In genomic region chr3:51083583-51083982, GRCm38 (mm10) we compare ENCODE assay signal across 22 mouse cellular contexts.
DNase-seq lines count a peak whose midpoint lies in the region; ATAC-seq lines count a peak whose summit lies in the region.
"Had no signal": no experiment of that assay in that cellular context is flagged by ENCODE, and none has a peak within 500 bp of the region (broad histone marks: within the 10 kb centered on the region; RNA-seq: fewer than 3 reads in every experiment).

No protein-coding gene starts in this region.

- ATAC-seq in hindbrain, embryonic 15.5 days (ENCODE audit: low FRiP score, low read depth): 0 out of 2 replicates have a peak, but pooled peaks have one; percentile 25
- peak; percentile 44; the same call in 1 of the 2 replicates for ATAC-seq in forebrain, embryonic 14.5 days
- no peak for ATAC-seq in limb, embryonic 12.5 days (ENCODE audit: insufficient number of reproducible peaks, insufficient read depth, low FRiP score, low TSS enrichment, low read depth)
- no peak for ATAC-seq in kidney, embryonic 14.5 days (ENCODE audit: low FRiP score, low TSS enrichment)
- ATAC-seq: activated CD4-positive, CD25-positive, alpha-beta regulatory T cell, adult 4 months; intestine, embryonic 15.5 days; liver, postnatal 0 days; Patski had no signal

- no peaks in the 10 kb centered on the region for H3K9me3 ChIP-seq in hindbrain, embryonic 15.5 days
- H3K9me3 ChIP-seq in hindbrain, embryonic 10.5 days: no peaks in the 10 kb centered on the region; the same call in 1 of the 2 replicates
- H3K9me3 ChIP-seq in forebrain, embryonic 14.5 days (replicated peaks; ENCODE audit: control insufficient read depth, low read length): no peaks in the 10 kb centered on the region
- no peaks in the 10 kb centered on the region for H3K9me3 ChIP-seq in limb, embryonic 12.5 days
- H3K9me3 ChIP-seq in kidney, embryonic 14.5 days (ENCODE audit: control insufficient read depth, low read length): no peaks in the 10 kb centered on the region
- H3K9me3 ChIP-seq: intestine, embryonic 15.5 days; midbrain, embryonic 10.5 days had no signal

- H3K9ac ChIP-seq in hindbrain, embryonic 15.5 days: no peak overlapping the region
- H3K9ac ChIP-seq in forebrain, embryonic 14.5 days (ENCODE audit: low read length): no peak overlapping the region
- H3K9ac ChIP-seq in limb, embryonic 12.5 days (replicated peaks): no peak overlapping the region
- no peak overlapping the region for H3K9ac ChIP-seq in kidney, embryonic 14.5 days (ENCODE audit: low read depth, low read length)
- H3K9ac ChIP-seq: intestine, embryonic 15.5 days; liver, postnatal 0 days had no signal

- WGBS in hindbrain, embryonic 15.5 days: 49% methylated on average over 7 of the region's 7 CpGs
- WGBS in hindbrain, embryonic 10.5 days: 72% methylated on average over 7 of the region's 7 CpGs
- WGBS in forebrain, embryonic 14.5 days: 10% methylated on average over 7 of the region's 7 CpGs
- WGBS in limb, embryonic 12.5 days: 57% methylated on average over 7 of the region's 7 CpGs
- WGBS in kidney, embryonic 14.5 days: 70% methylated on average over 7 of the region's 7 CpGs

- no peaks in the 10 kb centered on the region for H3K36me3 ChIP-seq in hindbrain, embryonic 15.5 days
- H3K36me3 ChIP-seq in hindbrain, embryonic 10.5 days: no peaks in the 10 kb centered on the region
- H3K36me3 ChIP-seq in forebrain, embryonic 14.5 days (ENCODE audit: control insufficient read depth, insufficient read depth, low read length): no peaks in the 10 kb centered on the region
- H3K36me3 ChIP-seq in limb, embryonic 12.5 days: no peaks in the 10 kb centered on the region
- H3K36me3 ChIP-seq in kidney, embryonic 14.5 days (ENCODE audit: control insufficient read depth, insufficient read depth, low read length): no peaks in the 10 kb centered on the region
- H3K36me3 ChIP-seq: intestine, embryonic 15.5 days; midbrain, embryonic 10.5 days had no signal

- no peak overlapping the region for H3K4me3 ChIP-seq in hindbrain, embryonic 15.5 days
- no peak overlapping the region for H3K4me3 ChIP-seq in hindbrain, embryonic 10.5 days
- no peak overlapping the region for H3K4me3 ChIP-seq in forebrain, embryonic 14.5 days (ENCODE audit: low read depth, low read length)
- H3K4me3 ChIP-seq in limb, embryonic 12.5 days (replicated peaks): no peak overlapping the region
- H3K4me3 ChIP-seq in kidney, embryonic 14.5 days (ENCODE audit: low read length): no peak overlapping the region
- H3K4me3 ChIP-seq: intestine, embryonic 15.5 days; midbrain, embryonic 10.5 days had no signal

- peaks cover 12% of the 10 kb centered on the region for H3K4me1 ChIP-seq in hindbrain, embryonic 15.5 days (replicated peaks)
- H3K4me1 ChIP-seq in hindbrain, embryonic 10.5 days (replicated peaks): peaks cover 6% of the 10 kb centered on the region
- peaks cover 22% of the 10 kb centered on the region for H3K4me1 ChIP-seq in forebrain, embryonic 14.5 days (ENCODE audit: control insufficient read depth, insufficient read depth, low read length)
- H3K4me1 ChIP-seq in limb, embryonic 12.5 days (replicated peaks): peaks cover 49% of the 10 kb centered on the region
- no peaks in the 10 kb centered on the region for H3K4me1 ChIP-seq in kidney, embryonic 14.5 days (ENCODE audit: control insufficient read depth, insufficient read depth, low read length)
- H3K4me1 ChIP-seq: intestine, embryonic 15.5 days had no signal

- H3K4me2 ChIP-seq in hindbrain, embryonic 15.5 days: no peak overlapping the region
- peak overlapping the region; percentile 23; the same call in 1 of the 2 replicates for H3K4me2 ChIP-seq in forebrain, embryonic 14.5 days (ENCODE audit: low read length)
- no peak overlapping the region for H3K4me2 ChIP-seq in limb, embryonic 12.5 days
- H3K4me2 ChIP-seq in kidney, embryonic 14.5 days (replicated peaks; ENCODE audit: low read depth, low read length): no peak overlapping the region
- H3K4me2 ChIP-seq: heart, embryonic 11.5 days; intestine, embryonic 15.5 days had no signal

- peak overlapping the region; percentile 53 for H3K27ac ChIP-seq in hindbrain, embryonic 15.5 days (replicated peaks)
- H3K27ac ChIP-seq in hindbrain, embryonic 10.5 days: no peak overlapping the region
- peak overlapping the region; percentile 65 for H3K27ac ChIP-seq in forebrain, embryonic 14.5 days (ENCODE audit: low read depth, low read length)
- H3K27ac ChIP-seq in limb, embryonic 12.5 days: peak overlapping the region; percentile 85
- no peak overlapping the region for H3K27ac ChIP-seq in kidney, embryonic 14.5 days (ENCODE audit: low read depth, low read length)
- H3K27ac ChIP-seq: intestine, embryonic 15.5 days; kidney, postnatal 0 days; midbrain, embryonic 10.5 days had no signal

- DNase-seq in hindbrain, embryonic 10.5 days (ENCODE audit: low spot score): no peak
- peak; percentile 73 for DNase-seq in forebrain, embryonic 14.5 days (ENCODE audit: low spot score)
- no peak for DNase-seq in kidney, adult 9 months
- no peak for DNase-seq in cerebellum, adult 8-10 months
- DNase-seq: adrenal gland, postnatal 36 days; cerebellum, postnatal 14 days; embryo, embryonic 11 days; gastrocnemius, postnatal 36 days; heart, postnatal 14 days; layer of hippocampus, postnatal 36 days; liver, postnatal 0 days; lung, postnatal 36 days; right cerebral cortex, adult 18-20 months had no signal

- no peaks in the 10 kb centered on the region for H3K27me3 ChIP-seq in hindbrain, embryonic 15.5 days
- H3K27me3 ChIP-seq in hindbrain, embryonic 10.5 days (ENCODE audit: insufficient read depth, poor library complexity, severe bottlenecking): no peaks in the 10 kb centered on the region
- no peaks in the 10 kb centered on the region for H3K27me3 ChIP-seq in forebrain, embryonic 14.5 days (replicated peaks; ENCODE audit: control insufficient read depth, insufficient read depth, low read length)
- no peaks in the 10 kb centered on the region for H3K27me3 ChIP-seq in limb, embryonic 12.5 days
- no peaks in the 10 kb centered on the region for H3K27me3 ChIP-seq in kidney, embryonic 14.5 days (ENCODE audit: control insufficient read depth, insufficient read depth, low read length)
- H3K27me3 ChIP-seq: intestine, embryonic 15.5 days; Patski had no signal

Comparison
In these comparisons a context has a peak if more than half of its experiments do, and no peak if none do; other contexts are left out.
1. H3K27ac ChIP-seq: peak in hindbrain, embryonic 15.5 days (single experiment), forebrain, embryonic 14.5 days (single experiment) and limb, embryonic 12.5 days (single experiment); none in hindbrain, embryonic 10.5 days (single experiment) and kidney, embryonic 14.5 days (single experiment).
2. ATAC-seq: peak in hindbrain, embryonic 15.5 days (single experiment) and forebrain, embryonic 14.5 days (single experiment); none in limb, embryonic 12.5 days (single experiment) and kidney, embryonic 14.5 days (single experiment).